Mouse (Mus musculus) hindbrain, embryonic 14.5 days (tissue): ENCODE results near the gene Foxd3. TPM values are rescaled to one million over a fixed set of nuclear protein-coding genes. Genes with fewer than 3 reads are reported as not detected.

Source experiments
- microRNA-seq: library from miRNA; unstranded; fragments of <30 nt; microRNA quantifications from one replicate; pipeline ENCODE4, GENCODE M21; 2016
- polyA plus RNA-seq: library from polyadenylated mRNA; unstranded; fragments of >200 nt; fragmentation: Nextera tagmentation; extraction: Ambion mirVana; gene quantifications from 2 replicates; pipeline ENCODE4 v1.2.1, GENCODE M21; 2014

Foxd3 gene
- polyA plus RNA-seq, 1 experiment from 2014 or later, result 1.5 TPM

Small RNA genes lying within 50 kb of the gene (microRNA-seq; reads per million reads assigned to microRNA genes)
- gene Gm23366, result not detected

Other genes with a start within 250 kb of the Foxd3 start
- 13.2 and 13.6 TPM in 2 replicates for gene Alg6, start 59.4 kb downstream of the Foxd3 start, polyA plus RNA-seq
- 10.7 and 14.4 TPM in 2 replicates for gene Efcab7, start 172.9 kb downstream of the Foxd3 start, polyA plus RNA-seq